In genomic region chr4:57618743-57619142, GRCm38 (mm10) we compare ENCODE assay signal across 19 mouse cellular contexts. TPM values are rescaled to one million over a fixed set of nuclear protein-coding genes. Genes with fewer than 3 reads are reported as not detected.
"Had no signal": no experiment of that assay in that cellular context is flagged by ENCODE, and none has a peak within 500 bp of the region (broad histone marks: within the 10 kb centered on the region; RNA-seq: fewer than 3 reads in every experiment).

No protein-coding gene starts in this region.

- H3K4me3 ChIP-seq: left cerebral cortex, adult 2 months; limb, embryonic 13.5 days; liver, embryonic 13.5 days had no signal

- H3K4me2 ChIP-seq: limb, embryonic 13.5 days; liver, embryonic 13.5 days; midbrain, embryonic 11.5 days had no signal

- H3K9ac ChIP-seq: limb, embryonic 13.5 days; liver, embryonic 13.5 days had no signal

- H3K27me3 ChIP-seq: limb, embryonic 13.5 days; liver, embryonic 13.5 days had no signal

- H3K27ac ChIP-seq: kidney, postnatal 0 days; left cerebral cortex, adult 2 months; limb, embryonic 13.5 days; liver, embryonic 13.5 days; stomach, postnatal 0 days had no signal

- H3K36me3 ChIP-seq: liver, embryonic 13.5 days had no signal

- H3K9me3 ChIP-seq: limb, embryonic 13.5 days; liver, embryonic 13.5 days had no signal

- H3K4me1 ChIP-seq: liver, embryonic 13.5 days had no signal

- DNase-seq: kidney, postnatal 25 days; layer of hippocampus, postnatal 36 days; liver, embryonic 13.5 days; lung, adult 2 months; lung, postnatal 14 days; lung, postnatal 4 days; midbrain, embryonic 14.5 days; right cerebral cortex, postnatal 14 days; right cerebral cortex, postnatal 4 days; thymus, adult 2 months; thymus, postnatal 14 days; thymus, postnatal 4 days had no signal

RNA-seq across cellular contexts. Expression of gene Pakap, which starts 50.8 kb away (rescaled TPM):
- total RNA-seq: megakaryocyte progenitor cell, adult 5-6 weeks; megakaryocyte-erythroid progenitor cell, adult 5-6 weeks had no signal
